Mouse (Mus musculus): Measurements from ENCODE around the gene Rpa3. TPM values are rescaled to one million over a fixed set of nuclear protein-coding genes. Genes with fewer than 3 reads are reported as not detected.

Rpa3 gene
- polyA plus RNA-seq, 1 experiment from 2014 or later = 127 TPM

Other genes with a start within 250 kb of the Rpa3 start
- 0.02 and 0.05 TPM in 2 replicates for gene Col28a1, start 66.6 kb downstream of the Rpa3 start, polyA plus RNA-seq (2015; fragmentation: Nextera tagmentation; extraction: Ambion mirVana)
- 15.8 and 20.0 TPM in 2 replicates for gene Mios, start 50.0 kb downstream of the Rpa3 start, polyA plus RNA-seq (2015; fragmentation: Nextera tagmentation; extraction: Ambion mirVana)
- 15.7 and 19.9 TPM in 2 replicates for gene Umad1, start 115 bp upstream of the Rpa3 start, polyA plus RNA-seq (2015; fragmentation: Nextera tagmentation; extraction: Ambion mirVana)
- gene Gm45062, start 277 bp upstream of the Rpa3 start, polyA plus RNA-seq (2015; fragmentation: Nextera tagmentation; extraction: Ambion mirVana) = 1.4 and 1.5 TPM in 2 replicates

All from liver, embryonic 13.5 days (tissue).